Mouse (Mus musculus): Measurements from ENCODE around the gene Prf1.

Gene Prf1

GRCm38 (mm10) chr10:61286246-61286645 is 11.4 kb upstream of the Prf1 start:
- peak; percentile 7 for DNase-seq (ENCODE audit: inconsistent ontology term)

- DNase-seq (ENCODE audit: inconsistent ontology term): no peak
These were observed 7.6 kb upstream of the Prf1 start for GRCm38 (mm10) chr10:61290016-61290415.

DNA sequence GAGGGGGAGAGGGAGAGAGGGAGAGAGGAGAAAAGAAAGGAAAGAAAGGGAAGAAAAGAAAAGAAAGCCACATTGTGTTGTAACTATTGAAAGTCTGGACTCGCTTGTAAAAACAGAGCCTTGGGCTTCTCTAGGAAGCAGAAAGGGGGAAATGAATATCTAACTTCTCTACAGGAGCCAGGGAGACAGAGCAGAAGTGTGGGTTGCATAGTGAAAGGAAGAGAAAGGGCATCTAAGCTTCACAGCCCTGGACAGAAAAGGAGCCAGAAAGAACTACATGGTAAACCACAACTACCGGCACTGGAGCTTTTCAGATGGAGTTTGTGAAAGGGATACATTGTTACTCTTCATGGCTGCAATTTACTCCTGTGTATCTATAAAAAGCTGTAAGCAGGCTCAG is 7.2 kb upstream of the Prf1 start:
- DNase-seq (ENCODE audit: inconsistent ontology term): no peak

DNA sequence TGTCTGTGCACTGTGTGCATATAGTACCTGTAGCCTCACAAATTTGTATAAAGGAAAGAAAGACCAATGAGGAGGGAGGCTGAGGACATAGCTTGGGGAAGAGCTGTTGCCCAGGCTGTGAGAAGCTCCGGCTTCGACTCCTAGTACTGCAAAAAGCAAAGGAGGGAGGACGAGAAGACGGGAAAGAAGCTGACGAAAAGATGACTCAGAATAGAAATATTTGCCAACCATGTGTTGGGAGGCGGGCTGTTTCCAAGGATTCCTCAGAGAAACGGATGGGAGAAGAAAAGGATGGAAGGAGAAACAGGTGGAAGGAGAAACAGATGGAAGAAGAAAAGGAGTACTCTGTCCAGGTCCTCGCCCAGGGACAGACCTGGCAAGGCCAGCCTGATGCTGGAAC is 3.4 kb upstream of the Prf1 start:
- no peak for DNase-seq (ENCODE audit: inconsistent ontology term)

DNA sequence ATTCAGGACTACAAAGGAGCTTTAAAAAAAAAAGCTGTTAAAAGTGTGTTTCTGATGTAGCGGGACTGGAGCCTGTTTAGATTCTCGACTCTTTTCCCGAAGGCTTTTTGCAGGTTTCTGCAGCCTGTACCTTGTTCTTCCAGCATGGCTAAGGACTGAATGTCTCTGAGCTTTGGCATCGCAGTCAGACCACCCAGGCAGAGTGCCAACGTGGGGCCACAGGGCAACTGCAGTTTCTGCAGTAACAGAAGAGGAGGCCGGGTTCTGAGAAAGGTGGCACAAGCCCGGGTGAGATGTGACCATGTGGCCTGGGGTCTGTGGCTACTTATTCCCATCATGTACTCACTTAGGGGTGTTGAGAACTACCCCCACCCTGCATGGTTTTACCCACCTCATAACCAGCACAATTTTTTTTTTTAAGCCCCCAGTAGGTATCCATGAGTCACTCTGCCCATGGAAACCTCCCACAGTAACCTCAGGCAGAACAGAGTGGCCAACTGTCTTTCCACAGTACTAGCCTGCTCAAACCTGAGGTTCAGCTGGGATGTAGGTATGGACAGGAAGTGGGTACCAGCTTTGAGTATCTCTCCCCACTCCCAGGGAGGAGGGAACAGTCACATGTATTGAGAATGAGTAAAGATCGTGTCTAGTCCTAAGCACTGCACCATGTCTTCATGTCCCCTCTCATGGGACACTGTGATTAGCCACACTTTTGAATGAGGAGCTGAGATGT is 754 bp upstream of the Prf1 start:
- DNase-seq (ENCODE audit: inconsistent ontology term): no peak

- DNase-seq (ENCODE audit: inconsistent ontology term): no peak
These were observed 3.4 kb downstream of the Prf1 start for GRCm38 (mm10) chr10:61300996-61301395.

- no peak for DNase-seq (ENCODE audit: inconsistent ontology term)
These were observed 6.4 kb downstream of the Prf1 start for GRCm38 (mm10) chr10:61304046-61304445.

GRCm38 (mm10) chr10:61305928-61306590 is 8.4 kb downstream of the Prf1 start:
- DNase-seq (ENCODE audit: inconsistent ontology term): no peak

- no peak for DNase-seq (ENCODE audit: inconsistent ontology term)
These were observed 11.2 kb downstream of the Prf1 start for GRCm38 (mm10) chr10:61308706-61309320.

- no peak for DNase-seq (ENCODE audit: inconsistent ontology term)
These were observed 14.5 kb downstream of the Prf1 start for GRCm38 (mm10) chr10:61312159-61312558.

- DNase-seq (ENCODE audit: inconsistent ontology term): no peak
These were observed 15.1 kb downstream of the Prf1 start for GRCm38 (mm10) chr10:61312754-61313153.

DNA sequence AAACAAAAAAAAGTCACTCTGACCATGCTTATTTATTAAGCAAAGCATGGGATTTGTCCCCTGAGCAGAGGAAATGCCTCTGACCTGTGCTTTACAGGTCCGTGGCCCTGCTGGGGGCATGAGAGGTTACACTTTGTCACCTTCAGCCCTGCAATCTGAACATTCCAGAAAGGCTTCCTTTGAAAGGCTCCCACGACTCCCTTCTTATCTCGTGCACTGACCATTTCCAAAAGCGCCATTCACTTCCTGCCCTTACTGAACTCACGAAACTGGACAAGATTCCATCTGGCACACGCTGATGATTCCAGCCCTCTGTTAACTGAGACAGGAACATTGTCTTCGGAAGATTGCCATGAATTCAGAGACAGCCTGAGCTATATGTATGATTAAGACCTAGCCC is 16.1 kb downstream of the Prf1 start:
- DNase-seq (ENCODE audit: inconsistent ontology term): no peak

DNA sequence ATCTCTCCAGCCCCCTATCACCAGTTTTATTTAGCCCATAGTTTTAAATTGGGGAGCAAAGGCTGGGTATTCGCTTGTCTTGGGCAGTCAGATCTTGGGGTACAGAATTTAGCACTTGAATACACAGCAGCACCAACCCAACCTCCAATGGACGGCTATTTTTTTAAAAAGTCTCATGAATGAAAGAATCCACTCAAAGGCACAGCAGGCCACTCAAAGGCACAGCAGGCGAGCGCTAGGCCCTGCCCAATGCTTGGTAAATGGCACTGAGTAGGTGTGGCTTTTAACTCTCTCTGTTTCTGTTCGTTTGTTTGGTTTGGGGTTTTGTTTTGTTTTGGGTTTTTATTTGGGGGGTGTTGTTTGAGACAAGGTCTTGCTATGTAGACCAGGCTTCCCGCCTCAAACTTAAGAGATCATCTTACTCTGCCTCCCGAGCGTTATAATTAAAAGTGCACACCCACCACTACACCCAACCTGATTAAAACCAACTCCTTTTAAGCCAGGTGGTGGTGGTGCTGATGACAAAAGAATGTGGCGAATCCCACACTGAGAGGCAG is 17.8 kb downstream of the Prf1 start:
- DNase-seq (ENCODE audit: inconsistent ontology term): no peak

GRCm38 (mm10) chr10:61318527-61318926 is 20.9 kb downstream of the Prf1 start:
- DNase-seq (ENCODE audit: inconsistent ontology term): no peak

- DNase-seq (ENCODE audit: inconsistent ontology term): no peak
These were observed 27.1 kb downstream of the Prf1 start for GRCm38 (mm10) chr10:61324717-61325116.

- DNase-seq (ENCODE audit: inconsistent ontology term): peak; percentile 70
These were observed 28.2 kb downstream of the Prf1 start for GRCm38 (mm10) chr10:61325782-61326328.

- no peak for DNase-seq (ENCODE audit: inconsistent ontology term)
These were observed 29.9 kb downstream of the Prf1 start for GRCm38 (mm10) chr10:61327545-61327944.

- DNase-seq (ENCODE audit: inconsistent ontology term): no peak
These were observed 31.3 kb downstream of the Prf1 start for GRCm38 (mm10) chr10:61328927-61329326.

- peak; percentile 64 for DNase-seq (ENCODE audit: inconsistent ontology term)
These were observed 33.4 kb downstream of the Prf1 start for GRCm38 (mm10) chr10:61331046-61331445.

- DNase-seq (ENCODE audit: inconsistent ontology term): no peak
These were observed 36.9 kb downstream of the Prf1 start for GRCm38 (mm10) chr10:61334545-61334944.

DNA sequence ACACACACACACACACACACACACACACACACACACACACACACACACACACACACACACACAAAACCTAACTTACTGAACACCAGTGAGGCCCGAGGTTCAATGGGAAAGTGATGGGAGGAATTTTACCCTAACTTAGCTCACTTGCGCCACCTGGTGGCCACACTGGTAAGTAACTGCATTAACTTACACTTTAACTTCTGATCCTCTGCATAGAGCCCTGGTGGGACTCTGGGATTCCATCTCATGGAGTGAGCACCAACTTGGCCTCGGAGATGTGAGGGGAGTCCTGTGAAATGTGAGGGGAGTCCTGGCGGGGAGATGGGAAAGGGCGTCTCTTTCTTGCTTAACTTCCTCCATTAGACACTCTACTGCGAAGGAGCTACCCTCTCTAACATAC is 38.5 kb downstream of the Prf1 start:
- peak; percentile 65 for DNase-seq (ENCODE audit: inconsistent ontology term)

- no peak for DNase-seq (ENCODE audit: inconsistent ontology term)
These were observed 39.0 kb downstream of the Prf1 start for GRCm38 (mm10) chr10:61336592-61336991.

Measured in Muller cell, postnatal 12 days (primary cell).